Mouse (Mus musculus): ENCODE data around the gene Gpd1l. TPM values are rescaled to one million over a fixed set of nuclear protein-coding genes. Genes with fewer than 3 reads are reported as not detected.

Gene Gpd1l
- polyA plus RNA-seq, 1 experiment from 2014 or later, result 31.4 TPM

- H3K27me3 ChIP-seq (replicated peaks; ENCODE audit: control insufficient read depth, insufficient read depth, low read length), result no peaks in the 10 kb centered on the region
- 72% methylated on average over 5 of the region's 5 CpGs for WGBS
- no peak overlapping the region for H3K9ac ChIP-seq (ENCODE audit: low read depth, low read length)
- no peak overlapping the region for H3K4me3 ChIP-seq (ENCODE audit: low read depth, low read length)
- ATAC-seq, result no peak
- H3K9me3 ChIP-seq (ENCODE audit: control insufficient read depth), result no peaks in the 10 kb centered on the region
- H3K36me3 ChIP-seq (ENCODE audit: control insufficient read depth, insufficient read depth), result peaks cover 20% of the 10 kb centered on the region
- no peaks in the 10 kb centered on the region for H3K4me1 ChIP-seq (replicated peaks; ENCODE audit: control insufficient read depth, insufficient read depth, low read length)
- TF ChIP-seq CTCF (IDR thresholded peaks at IDR 0.05; ENCODE audit: low read depth), result no peak
- no peak overlapping the region for H3K27ac ChIP-seq (ENCODE audit: low read depth, low read length)
- no peak overlapping the region for H3K4me2 ChIP-seq (replicated peaks; ENCODE audit: low read depth)
Measured at GRCm38 (mm10) chr9:114922209-114922608, 11.6 kb downstream of the Gpd1l start.

- no peak for ATAC-seq
- Histone ChIP-seq H3K27ac (ENCODE audit: low read depth, low read length) (no peak overlapping the region), H3K4me2 (replicated peaks; ENCODE audit: low read depth) (no peak overlapping the region), H3K9ac (ENCODE audit: low read depth, low read length) (no peak overlapping the region), H3K36me3 (ENCODE audit: control insufficient read depth, insufficient read depth) (peaks cover 27% of the 10 kb centered on the region), H3K27me3 (replicated peaks; ENCODE audit: control insufficient read depth, insufficient read depth, low read length) (no peaks in the 10 kb centered on the region), H3K9me3 (ENCODE audit: control insufficient read depth) (no peaks in the 10 kb centered on the region), H3K4me3 (ENCODE audit: low read depth, low read length) (no peak overlapping the region), H3K4me1 (replicated peaks; ENCODE audit: control insufficient read depth, insufficient read depth, low read length) (no peaks in the 10 kb centered on the region)
- peak; percentile 47; the same call in 1 of the 2 replicates for TF ChIP-seq CTCF (IDR thresholded peaks at IDR 0.05; ENCODE audit: low read depth)
- 94% methylated on average over 2 of the region's 2 CpGs for WGBS
Measured at GRCm38 (mm10) chr9:114921352-114922081, 12.3 kb downstream of the Gpd1l start.

GRCm38 (mm10) chr9:114920569-114920968 lies 13.2 kb downstream of the Gpd1l start:
- Histone ChIP-seq H3K27ac (ENCODE audit: low read depth, low read length) (no peak overlapping the region), H3K36me3 (ENCODE audit: control insufficient read depth, insufficient read depth) (peaks cover 34% of the 10 kb centered on the region), H3K9me3 (ENCODE audit: control insufficient read depth) (no peaks in the 10 kb centered on the region), H3K27me3 (replicated peaks; ENCODE audit: control insufficient read depth, insufficient read depth, low read length) (no peaks in the 10 kb centered on the region), H3K4me3 (ENCODE audit: low read depth, low read length) (no peak overlapping the region), H3K4me2 (replicated peaks; ENCODE audit: low read depth) (no peak overlapping the region), H3K9ac (ENCODE audit: low read depth, low read length) (no peak overlapping the region), H3K4me1 (replicated peaks; ENCODE audit: control insufficient read depth, insufficient read depth, low read length) (no peaks in the 10 kb centered on the region)
- no peak for TF ChIP-seq CTCF (IDR thresholded peaks at IDR 0.05; ENCODE audit: low read depth)
- no peak for ATAC-seq
- 87% methylated on average over 9 of the region's 9 CpGs for WGBS

- Histone ChIP-seq H3K9me3 (ENCODE audit: control insufficient read depth) (no peaks in the 10 kb centered on the region), H3K4me3 (ENCODE audit: low read depth, low read length) (no peak overlapping the region), H3K4me1 (replicated peaks; ENCODE audit: control insufficient read depth, insufficient read depth, low read length) (no peaks in the 10 kb centered on the region), H3K9ac (ENCODE audit: low read depth, low read length) (no peak overlapping the region), H3K36me3 (ENCODE audit: control insufficient read depth, insufficient read depth) (peaks cover 66% of the 10 kb centered on the region), H3K27me3 (replicated peaks; ENCODE audit: control insufficient read depth, insufficient read depth, low read length) (no peaks in the 10 kb centered on the region), H3K4me2 (replicated peaks; ENCODE audit: low read depth) (no peak overlapping the region), H3K27ac (ENCODE audit: low read depth, low read length) (no peak overlapping the region)
- 50% methylated on average over 18 of the region's 18 CpGs for WGBS
- no peak for ATAC-seq
- TF ChIP-seq CTCF (IDR thresholded peaks at IDR 0.05; ENCODE audit: low read depth), result peak; percentile 93
Measured at GRCm38 (mm10) chr9:114912680-114913649, 20.8 kb downstream of the Gpd1l start.

- TF ChIP-seq CTCF (IDR thresholded peaks at IDR 0.05; ENCODE audit: low read depth), result no peak
- Histone ChIP-seq H3K27ac (ENCODE audit: low read depth, low read length) (no peak overlapping the region), H3K36me3 (ENCODE audit: control insufficient read depth, insufficient read depth) (peaks cover 48% of the 10 kb centered on the region), H3K4me3 (ENCODE audit: low read depth, low read length) (no peak overlapping the region), H3K4me2 (replicated peaks; ENCODE audit: low read depth) (no peak overlapping the region), H3K9ac (ENCODE audit: low read depth, low read length) (no peak overlapping the region), H3K4me1 (replicated peaks; ENCODE audit: control insufficient read depth, insufficient read depth, low read length) (no peaks in the 10 kb centered on the region), H3K9me3 (ENCODE audit: control insufficient read depth) (no peaks in the 10 kb centered on the region), H3K27me3 (replicated peaks; ENCODE audit: control insufficient read depth, insufficient read depth, low read length) (no peaks in the 10 kb centered on the region)
- no peak for ATAC-seq
- 76% methylated on average over 7 of the region's 7 CpGs for WGBS
Measured at GRCm38 (mm10) chr9:114907509-114907908, 26.3 kb downstream of the Gpd1l start.

GRCm38 (mm10) chr9:114895919-114896318 lies 37.9 kb downstream of the Gpd1l start:
- peaks cover 3% of the 10 kb centered on the region for H3K36me3 ChIP-seq (ENCODE audit: control insufficient read depth, insufficient read depth)
- no peaks in the 10 kb centered on the region for H3K9me3 ChIP-seq (ENCODE audit: control insufficient read depth)
- ATAC-seq, result no peak
- no peak for TF ChIP-seq CTCF (IDR thresholded peaks at IDR 0.05; ENCODE audit: low read depth)
- H3K9ac ChIP-seq (ENCODE audit: low read depth, low read length), result no peak overlapping the region
- H3K27me3 ChIP-seq (replicated peaks; ENCODE audit: control insufficient read depth, insufficient read depth, low read length), result no peaks in the 10 kb centered on the region
- H3K27ac ChIP-seq (ENCODE audit: low read depth, low read length), result no peak overlapping the region
- H3K4me2 ChIP-seq (replicated peaks; ENCODE audit: low read depth), result no peak overlapping the region
- no peaks in the 10 kb centered on the region for H3K4me1 ChIP-seq (replicated peaks; ENCODE audit: control insufficient read depth, insufficient read depth, low read length)
- H3K4me3 ChIP-seq (ENCODE audit: low read depth, low read length), result no peak overlapping the region
- 79% methylated on average over 4 of the region's 4 CpGs for WGBS
